Mouse (Mus musculus) layer of hippocampus, postnatal 14 days (tissue): ENCODE results near the gene Nipa1. TPM values are rescaled to one million over a fixed set of nuclear protein-coding genes. Genes with fewer than 3 reads are reported as not detected.

ENCODE experiments used
- DNase-seq, 2 experiments: peaks; one replicate each; pipeline ENCODE4 v3.0.0; 2021 to 2022; ENCODE audit warnings: low spot score in 2 of 2, mixed read lengths in 1 of 2
- total RNA-seq, 2 experiments: library from RNA; stranded (reverse); gene quantifications; 2 replicates each; pipeline ENCODE4 v1.2.3; 2021

Nipa1 gene
- total RNA-seq, 2 experiments from 2014 or later: 69.3 to 72.7 TPM

GRCm38 (mm10) chr7:56011018-56011333, 8.8 kb downstream of the Nipa1 start:
- DNase-seq: no peak

- no peak for DNase-seq
Measured at GRCm38 (mm10) chr7:56010318-56011017, 9.3 kb downstream of the Nipa1 start.

GRCm38 (mm10) chr7:55998997-55999396, 20.8 kb downstream of the Nipa1 start:
- DNase-seq: no peak

GRCm38 (mm10) chr7:55995013-55995412, 24.7 kb downstream of the Nipa1 start:
- DNase-seq: peak; percentile 36 to 81

- no peak for DNase-seq
Measured at GRCm38 (mm10) chr7:55991858-55992257, 27.9 kb downstream of the Nipa1 start.

- DNase-seq: no peak
Measured at GRCm38 (mm10) chr7:55991129-55991528, 28.6 kb downstream of the Nipa1 start.

- DNase-seq: peak; percentile 85 to 89
Measured at GRCm38 (mm10) chr7:55986526-55987214, 33.1 kb downstream of the Nipa1 start.

GRCm38 (mm10) chr7:55984754-55985153, 35.0 kb downstream of the Nipa1 start:
- no peak for DNase-seq

- DNase-seq: no peak
Measured at GRCm38 (mm10) chr7:55983107-55983506, 36.6 kb downstream of the Nipa1 start.

- no peak for DNase-seq
Measured at GRCm38 (mm10) chr7:55982010-55982700, 37.6 kb downstream of the Nipa1 start.

- DNase-seq: no peak
Measured at GRCm38 (mm10) chr7:55981511-55981910, 38.2 kb downstream of the Nipa1 start.

- DNase-seq: no peak
Measured at GRCm38 (mm10) chr7:55974429-55974828, 45.3 kb downstream of the Nipa1 start.

- DNase-seq: no peak
Measured at GRCm38 (mm10) chr7:55969415-55969814, 50.3 kb downstream of the Nipa1 start.

GRCm38 (mm10) chr7:55968258-55968901, 51.4 kb downstream of the Nipa1 start:
- DNase-seq: no peak

GRCm38 (mm10) chr7:55966866-55967460, 52.8 kb downstream of the Nipa1 start:
- DNase-seq: no peak

- DNase-seq: peak; percentile 92 to 95
Measured at GRCm38 (mm10) chr7:55962004-55962908, 57.5 kb downstream of the Nipa1 start, which contains the start of gene Nipa2. TSS of gene Nipa2 (minus strand) at chr7:55962476.

- DNase-seq: no peak
Measured at GRCm38 (mm10) chr7:55960506-55960905, 59.2 kb downstream of the Nipa1 start.

GRCm38 (mm10) chr7:55959801-55960200, 60.0 kb downstream of the Nipa1 start:
- no peak for DNase-seq

GRCm38 (mm10) chr7:55957916-55958315, 61.8 kb downstream of the Nipa1 start:
- no peak for DNase-seq

- DNase-seq: no peak
Measured at GRCm38 (mm10) chr7:55957178-55957577, 62.6 kb downstream of the Nipa1 start.
